Mouse (Mus musculus): ENCODE measurements around the gene Eri3. TPM values are rescaled to one million over a fixed set of nuclear protein-coding genes. Genes with fewer than 3 reads are reported as not detected.

The Eri3 gene
- total and polyA plus RNA-seq, 3 experiments: 20.7 to 151 (median 54.3) TPM

DNA sequence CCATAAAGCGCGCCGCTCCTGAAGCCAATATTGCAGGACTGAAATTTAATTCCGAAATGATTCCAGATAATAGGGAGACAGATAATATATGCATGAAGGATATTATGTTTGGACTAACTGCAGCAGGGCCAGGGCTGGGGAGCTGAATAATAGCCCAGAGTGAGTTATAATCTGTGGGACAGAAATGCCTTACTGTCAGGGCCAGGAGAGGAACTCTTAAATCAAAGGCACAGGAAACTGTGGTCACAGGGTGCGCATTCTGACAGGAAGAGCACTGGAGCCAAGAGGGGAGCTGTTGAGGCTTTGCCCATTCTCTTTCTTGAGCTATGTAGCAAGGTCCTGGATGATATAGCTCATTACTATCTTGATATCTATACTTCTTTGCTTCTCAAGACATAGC is 74.5 kb downstream of the Eri3 start:
- H3K4me3 ChIP-seq (ENCODE audit: low read depth, low read length): no peak overlapping the region
- TF ChIP-seq POLR2AphosphoS5 (IDR thresholded peaks at IDR 0.05; ENCODE audit: insufficient replicate concordance, low read depth, low read length) (no peak), CTCF (IDR thresholded peaks at IDR 0.05; ENCODE audit: low read depth, low read length) (no peak), GATA2 (IDR thresholded peaks at IDR 0.05; ENCODE audit: borderline replicate concordance, low read depth, low read length) (no peak), TAL1 (conservative IDR thresholded peaks at IDR 0.05; ENCODE audit: low read depth, low read length) (no peak), GATA1 (IDR thresholded peaks at IDR 0.05; ENCODE audit: borderline replicate concordance, low read length) (no peak)
- peaks cover 88% of the 10 kb centered on the region for H3K36me3 ChIP-seq (replicated peaks)
- H3K27me3 ChIP-seq (ENCODE audit: insufficient read depth, low read length): no peaks in the 10 kb centered on the region
- DNase-seq (ENCODE audit: low spot score) (no peak), ATAC-seq (ENCODE audit: extremely low read depth, insufficient number of reproducible peaks, low FRiP score, poor library complexity, severe bottlenecking) (no peak)
- no peaks in the 10 kb centered on the region for H3K9me3 ChIP-seq (replicated peaks)
- H3K4me1 ChIP-seq (ENCODE audit: insufficient read depth, low read depth, low read length): peaks cover 13% of the 10 kb centered on the region

DNA sequence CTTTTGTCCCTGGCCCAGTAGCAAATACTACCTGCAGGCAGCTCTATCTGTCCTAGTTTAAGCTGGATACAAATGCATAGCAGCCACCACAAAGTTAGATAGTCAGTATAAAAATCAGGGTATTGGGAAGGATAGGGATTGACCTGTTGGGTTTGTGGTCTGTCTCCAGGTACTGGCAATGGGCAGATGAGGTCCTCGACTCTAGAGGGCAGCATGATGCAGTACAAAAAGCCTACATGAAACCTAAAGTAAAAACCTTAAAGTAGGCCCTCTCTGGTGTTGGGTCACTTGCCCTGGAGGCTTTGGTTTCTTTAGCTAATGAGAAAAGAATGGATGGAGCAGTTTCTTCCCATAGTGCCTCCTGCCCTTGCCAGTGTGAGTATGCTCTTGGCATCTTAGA is 78.3 kb downstream of the Eri3 start:
- no peak overlapping the region for H3K4me3 ChIP-seq (ENCODE audit: low read depth, low read length)
- H3K36me3 ChIP-seq (replicated peaks): peaks cover 77% of the 10 kb centered on the region
- no peaks in the 10 kb centered on the region for H3K27me3 ChIP-seq (ENCODE audit: insufficient read depth, low read length)
- no peak for TF ChIP-seq POLR2AphosphoS5 (IDR thresholded peaks at IDR 0.05; ENCODE audit: insufficient replicate concordance, low read depth, low read length)
- no peak for TF ChIP-seq CTCF (IDR thresholded peaks at IDR 0.05; ENCODE audit: low read depth, low read length)
- no peak for TF ChIP-seq GATA2 (IDR thresholded peaks at IDR 0.05; ENCODE audit: borderline replicate concordance, low read depth, low read length)
- TF ChIP-seq TAL1 (conservative IDR thresholded peaks at IDR 0.05; ENCODE audit: low read depth, low read length): no peak
- no peak for TF ChIP-seq GATA1 (IDR thresholded peaks at IDR 0.05; ENCODE audit: borderline replicate concordance, low read length)
- DNase-seq (ENCODE audit: low spot score) (no peak), ATAC-seq (ENCODE audit: extremely low read depth, insufficient number of reproducible peaks, low FRiP score, poor library complexity, severe bottlenecking) (no peak)
- no peaks in the 10 kb centered on the region for H3K4me1 ChIP-seq (ENCODE audit: insufficient read depth, low read depth, low read length)
- H3K9me3 ChIP-seq (replicated peaks): no peaks in the 10 kb centered on the region

DNA sequence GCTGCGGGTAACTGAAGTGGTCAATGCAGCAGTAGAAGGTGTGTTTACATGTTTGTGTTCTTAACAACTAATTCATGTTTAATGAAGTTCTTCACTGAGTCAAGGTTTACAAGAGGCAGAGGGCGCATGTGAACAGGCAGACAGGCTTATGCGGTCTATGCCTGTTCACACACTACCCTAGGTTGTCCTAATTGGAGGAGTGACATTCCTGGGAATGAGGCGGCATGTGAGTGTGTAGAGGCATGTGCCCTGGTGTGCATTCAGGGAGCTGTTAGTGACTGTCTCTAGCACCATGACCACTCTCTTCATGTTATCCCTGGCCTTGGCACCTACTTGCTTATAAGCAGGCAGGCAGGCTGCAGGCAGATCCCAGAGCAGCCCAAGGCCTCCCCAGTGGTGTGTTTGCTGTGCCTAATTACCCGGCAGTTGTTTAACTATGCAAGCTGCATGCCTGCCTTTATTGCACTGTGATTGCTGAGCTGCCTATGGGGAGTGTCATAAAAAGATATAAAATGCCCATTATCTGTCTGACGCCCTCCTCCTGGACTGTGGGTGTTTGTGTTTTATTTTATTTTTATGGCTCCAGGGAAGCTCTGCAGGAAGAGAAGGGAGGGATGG is 80.0 kb downstream of the Eri3 start:
- TF ChIP-seq TAL1 (conservative IDR thresholded peaks at IDR 0.05; ENCODE audit: low read depth, low read length): no peak
- TF ChIP-seq CTCF (IDR thresholded peaks at IDR 0.05; ENCODE audit: low read depth, low read length): no peak
- TF ChIP-seq GATA1 (IDR thresholded peaks at IDR 0.05; ENCODE audit: borderline replicate concordance, low read length): no peak
- no peak for TF ChIP-seq GATA2 (IDR thresholded peaks at IDR 0.05; ENCODE audit: borderline replicate concordance, low read depth, low read length)
- no peak for TF ChIP-seq POLR2AphosphoS5 (IDR thresholded peaks at IDR 0.05; ENCODE audit: insufficient replicate concordance, low read depth, low read length)
- Histone ChIP-seq H3K9me3 (replicated peaks) (no peaks in the 10 kb centered on the region), H3K36me3 (replicated peaks) (peaks cover 81% of the 10 kb centered on the region), H3K27me3 (ENCODE audit: insufficient read depth, low read length) (no peaks in the 10 kb centered on the region), H3K4me3 (ENCODE audit: low read depth, low read length) (no peak overlapping the region), H3K4me1 (ENCODE audit: insufficient read depth, low read depth, low read length) (peaks cover 14% of the 10 kb centered on the region)
- DNase-seq (ENCODE audit: low spot score): no peak
- ATAC-seq (ENCODE audit: extremely low read depth, insufficient number of reproducible peaks, low FRiP score, poor library complexity, severe bottlenecking): no peak

DNA sequence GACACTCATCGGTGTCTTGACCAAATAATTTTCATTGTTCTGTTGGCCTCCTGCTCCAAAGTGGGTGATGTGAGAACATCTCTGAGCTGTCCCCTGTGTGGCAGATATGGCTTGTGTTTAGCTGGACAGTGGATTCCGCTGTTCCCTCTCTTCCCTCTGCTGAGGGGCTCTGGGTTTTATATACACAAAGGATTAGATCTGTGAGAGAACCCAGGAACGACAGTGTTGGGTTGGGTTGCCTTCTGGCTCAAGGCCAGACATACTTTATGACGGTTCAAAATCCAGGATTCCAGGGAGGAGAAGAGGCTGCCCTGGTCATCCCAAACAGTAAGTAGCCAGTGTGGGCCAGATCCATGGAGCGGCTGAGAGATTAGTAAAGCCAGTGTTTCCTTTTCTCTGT is 83.4 kb downstream of the Eri3 start:
- H3K36me3 ChIP-seq (replicated peaks): peaks cover 74% of the 10 kb centered on the region
- no peaks in the 10 kb centered on the region for H3K9me3 ChIP-seq (replicated peaks)
- H3K27me3 ChIP-seq (ENCODE audit: insufficient read depth, low read length): no peaks in the 10 kb centered on the region
- H3K4me1 ChIP-seq (ENCODE audit: insufficient read depth, low read depth, low read length): peaks cover 15% of the 10 kb centered on the region
- H3K4me3 ChIP-seq (ENCODE audit: low read depth, low read length): no peak overlapping the region
- DNase-seq (ENCODE audit: low spot score) (no peak), ATAC-seq (ENCODE audit: extremely low read depth, insufficient number of reproducible peaks, low FRiP score, poor library complexity, severe bottlenecking) (no peak)
- TF ChIP-seq POLR2AphosphoS5 (IDR thresholded peaks at IDR 0.05; ENCODE audit: insufficient replicate concordance, low read depth, low read length) (no peak), CTCF (IDR thresholded peaks at IDR 0.05; ENCODE audit: low read depth, low read length) (no peak), GATA2 (IDR thresholded peaks at IDR 0.05; ENCODE audit: borderline replicate concordance, low read depth, low read length) (no peak), TAL1 (conservative IDR thresholded peaks at IDR 0.05; ENCODE audit: low read depth, low read length) (no peak), GATA1 (IDR thresholded peaks at IDR 0.05; ENCODE audit: borderline replicate concordance, low read length) (no peak)

DNA sequence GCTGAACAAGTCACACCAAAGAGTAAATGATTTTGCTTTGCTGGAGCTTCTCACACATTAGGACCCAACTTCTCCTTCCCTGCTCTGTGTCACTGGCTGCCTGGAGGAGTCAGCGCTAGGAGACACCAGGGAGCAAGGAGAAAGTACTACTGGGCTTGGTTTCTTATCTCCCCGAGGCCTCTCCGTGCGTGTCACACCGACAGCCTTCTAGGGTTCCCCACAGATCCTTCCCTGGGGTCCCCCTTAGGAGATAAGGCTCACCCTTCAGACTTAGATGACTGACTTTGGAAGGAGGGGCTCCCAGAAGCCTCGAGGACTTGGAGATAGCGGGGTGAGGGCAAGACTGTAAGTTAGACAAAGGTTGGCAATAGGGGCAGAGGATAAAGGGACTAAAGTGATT is 84.5 kb downstream of the Eri3 start:
- peaks cover 68% of the 10 kb centered on the region for H3K36me3 ChIP-seq (replicated peaks)

DNA sequence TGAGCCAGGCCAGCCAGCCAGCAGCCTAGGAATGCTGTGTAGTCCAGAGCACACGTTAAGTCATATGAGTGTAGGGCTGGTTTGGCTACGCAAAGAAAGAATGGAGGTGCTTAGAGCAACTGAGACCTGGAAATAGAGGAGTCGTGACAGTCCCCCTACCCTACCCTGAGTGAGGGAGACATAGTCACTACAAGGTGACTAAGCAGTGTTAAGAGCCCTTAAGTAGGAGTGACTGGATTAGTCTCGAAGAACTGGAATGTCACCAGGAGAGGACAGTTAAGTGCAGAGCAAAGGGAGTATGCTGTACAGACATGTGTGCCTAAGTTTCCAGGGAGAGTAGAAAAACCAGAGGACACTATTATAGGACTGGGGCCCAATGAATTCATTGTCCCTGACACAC is 86.0 kb downstream of the Eri3 start:
- TF ChIP-seq CTCF (IDR thresholded peaks at IDR 0.05; ENCODE audit: low read depth, low read length): no peak
- no peak for TF ChIP-seq POLR2AphosphoS5 (IDR thresholded peaks at IDR 0.05; ENCODE audit: insufficient replicate concordance, low read depth, low read length)
- TF ChIP-seq TAL1 (conservative IDR thresholded peaks at IDR 0.05; ENCODE audit: low read depth, low read length): no peak
- TF ChIP-seq GATA2 (IDR thresholded peaks at IDR 0.05; ENCODE audit: borderline replicate concordance, low read depth, low read length): no peak
- no peak for TF ChIP-seq GATA1 (IDR thresholded peaks at IDR 0.05; ENCODE audit: borderline replicate concordance, low read length)
- H3K36me3 ChIP-seq (replicated peaks): peaks cover 68% of the 10 kb centered on the region

More for the DNA sequence above, 84.5 kb downstream of the Eri3 start:
- no peak for DNase-seq (ENCODE audit: low spot score)
- Histone ChIP-seq H3K27me3 (ENCODE audit: insufficient read depth, low read length) (no peaks in the 10 kb centered on the region), H3K4me1 (ENCODE audit: insufficient read depth, low read depth, low read length) (peaks cover 15% of the 10 kb centered on the region), H3K4me3 (ENCODE audit: low read depth, low read length) (no peak overlapping the region), H3K9me3 (replicated peaks) (no peaks in the 10 kb centered on the region)
- no peak for ATAC-seq (ENCODE audit: extremely low read depth, insufficient number of reproducible peaks, low FRiP score, poor library complexity, severe bottlenecking)
- TF ChIP-seq GATA1 (IDR thresholded peaks at IDR 0.05; ENCODE audit: borderline replicate concordance, low read length) (no peak), POLR2AphosphoS5 (IDR thresholded peaks at IDR 0.05; ENCODE audit: insufficient replicate concordance, low read depth, low read length) (no peak), TAL1 (conservative IDR thresholded peaks at IDR 0.05; ENCODE audit: low read depth, low read length) (no peak), GATA2 (IDR thresholded peaks at IDR 0.05; ENCODE audit: borderline replicate concordance, low read depth, low read length) (no peak), CTCF (IDR thresholded peaks at IDR 0.05; ENCODE audit: low read depth, low read length) (no peak)

More for the DNA sequence above, 86.0 kb downstream of the Eri3 start:
- ATAC-seq (ENCODE audit: extremely low read depth, insufficient number of reproducible peaks, low FRiP score, poor library complexity, severe bottlenecking) (no peak), DNase-seq (ENCODE audit: low spot score) (no peak)
- Histone ChIP-seq H3K9me3 (replicated peaks) (no peaks in the 10 kb centered on the region), H3K4me3 (ENCODE audit: low read depth, low read length) (no peak overlapping the region), H3K27me3 (ENCODE audit: insufficient read depth, low read length) (no peaks in the 10 kb centered on the region), H3K4me1 (ENCODE audit: insufficient read depth, low read depth, low read length) (peaks cover 15% of the 10 kb centered on the region)

Measured in G1E (cell line).